Mouse (Mus musculus): ENCODE data around the gene Slc22a22. TPM values are rescaled to one million over a fixed set of nuclear protein-coding genes. Genes with fewer than 3 reads are reported as not detected.

Slc22a22 gene
- not detected for total RNA-seq (2021)
- long read RNA-seq, experiment 1 = 0 reads
- long read RNA-seq, experiment 2 = 0 reads

- no peak for DNase-seq
- intact Hi-C loops (cut with DNase I) = no loop called here
Measured at GRCm38 (mm10) chr15:57477525-57477924, at the start of gene Slc22a22. TSS of gene Slc22a22 (minus strand) at chr15:57477625.

GRCm38 (mm10) chr15:57523510-57524298 is 46.3 kb upstream of the Slc22a22 start:
- intact Hi-C loops (cut with DNase I) = no loop called here

GRCm38 (mm10) chr15:57522160-57522559 is 44.7 kb upstream of the Slc22a22 start:
- DNase-seq = no peak
- intact Hi-C loops (cut with DNase I) = no loop called here

More at GRCm38 (mm10) chr15:57523510-57524298, 46.3 kb upstream of the Slc22a22 start:
- DNase-seq = no peak

- no peak for DNase-seq
- intact Hi-C loops (cut with DNase I) = loop anchor here (2.0 to 5.0 kb wide), 2 partner anchors 812 to 1173 kb away; no protein-coding TSS in a partner anchor
Measured at GRCm38 (mm10) chr15:57509185-57510172, 32.1 kb upstream of the Slc22a22 start.

GRCm38 (mm10) chr15:57508242-57509184 is 31.1 kb upstream of the Slc22a22 start:
- peak; percentile 74 to 88 for DNase-seq

GRCm38 (mm10) chr15:57504126-57504705 is 26.8 kb upstream of the Slc22a22 start:
- DNase-seq = no peak
- intact Hi-C loops (cut with DNase I) = no loop called here

More at GRCm38 (mm10) chr15:57508242-57509184, 31.1 kb upstream of the Slc22a22 start:
- intact Hi-C loops (cut with DNase I) = loop anchor here (2.0 to 5.0 kb wide), 2 partner anchors 811 to 1172 kb away; no protein-coding TSS in a partner anchor

GRCm38 (mm10) chr15:57503656-57504055 is 26.2 kb upstream of the Slc22a22 start:
- DNase-seq = no peak
- intact Hi-C loops (cut with DNase I) = no loop called here

GRCm38 (mm10) chr15:57501559-57501958 is 24.1 kb upstream of the Slc22a22 start:
- intact Hi-C loops (cut with DNase I) = no loop called here
- no peak for DNase-seq

GRCm38 (mm10) chr15:57496106-57496505 is 18.7 kb upstream of the Slc22a22 start:
- no peak for DNase-seq
- intact Hi-C loops (cut with DNase I) = no loop called here

GRCm38 (mm10) chr15:57482509-57482908 is 5.1 kb upstream of the Slc22a22 start:
- no peak for DNase-seq
- intact Hi-C loops (cut with DNase I) = no loop called here

- intact Hi-C loops (cut with DNase I) = no loop called here
- DNase-seq = no peak
Measured at GRCm38 (mm10) chr15:57471648-57472047, 5.8 kb downstream of the Slc22a22 start.

GRCm38 (mm10) chr15:57465996-57466395 is 11.4 kb downstream of the Slc22a22 start:
- intact Hi-C loops (cut with DNase I) = no loop called here
- DNase-seq = no peak

GRCm38 (mm10) chr15:57465061-57465460 is 12.4 kb downstream of the Slc22a22 start:
- intact Hi-C loops (cut with DNase I) = no loop called here
- no peak for DNase-seq

GRCm38 (mm10) chr15:57464066-57464465 is 13.4 kb downstream of the Slc22a22 start:
- DNase-seq = no peak
- intact Hi-C loops (cut with DNase I) = no loop called here

GRCm38 (mm10) chr15:57461284-57461683 is 16.1 kb downstream of the Slc22a22 start:
- intact Hi-C loops (cut with DNase I) = no loop called here
- no peak for DNase-seq

GRCm38 (mm10) chr15:57457374-57457773 is 20.1 kb downstream of the Slc22a22 start:
- no peak for DNase-seq
- intact Hi-C loops (cut with DNase I) = no loop called here

- intact Hi-C loops (cut with DNase I) = no loop called here
- no peak for DNase-seq
Measured at GRCm38 (mm10) chr15:57434710-57435404, 42.6 kb downstream of the Slc22a22 start.

- DNase-seq = peak in 1 of 2 experiments; percentile 2
- intact Hi-C loops (cut with DNase I) = loop anchor here (5.0 kb wide), 2 partner anchors 1071 to 1341 kb away; no protein-coding TSS in a partner anchor
Measured at GRCm38 (mm10) chr15:57408498-57408897, 68.9 kb downstream of the Slc22a22 start.
